Mouse (Mus musculus) spleen, adult 2 months (tissue): ENCODE measurements around the gene Cptp.

Experiments used
- CTCF ChIP-seq: fragments of 200-500 bp; IDR thresholded peaks from 2 replicates; pipeline ENCODE4 v1.5.1; 2011; ENCODE audit warnings: mild to moderate bottlenecking, inconsistent platforms; ENCODE audit not compliant: insufficient read depth, insufficient read length, insufficient replicate concordance; ENCODE audit errors: extremely low read depth
- POLR2A ChIP-seq: fragments of 200-500 bp; IDR thresholded peaks from 2 replicates; pipeline ENCODE4 v1.6.1; 2011; ENCODE audit warnings: low read depth, low read length, inconsistent platforms

- TF ChIP-seq CTCF (no peak), POLR2A (no peak)
Observed at GRCm38 (mm10) chr4:155908751-155909150, 39.5 kb upstream of the Cptp start.
